Mouse (Mus musculus): Measurements from ENCODE around the gene Ipo8.

The Ipo8 gene

DNA sequence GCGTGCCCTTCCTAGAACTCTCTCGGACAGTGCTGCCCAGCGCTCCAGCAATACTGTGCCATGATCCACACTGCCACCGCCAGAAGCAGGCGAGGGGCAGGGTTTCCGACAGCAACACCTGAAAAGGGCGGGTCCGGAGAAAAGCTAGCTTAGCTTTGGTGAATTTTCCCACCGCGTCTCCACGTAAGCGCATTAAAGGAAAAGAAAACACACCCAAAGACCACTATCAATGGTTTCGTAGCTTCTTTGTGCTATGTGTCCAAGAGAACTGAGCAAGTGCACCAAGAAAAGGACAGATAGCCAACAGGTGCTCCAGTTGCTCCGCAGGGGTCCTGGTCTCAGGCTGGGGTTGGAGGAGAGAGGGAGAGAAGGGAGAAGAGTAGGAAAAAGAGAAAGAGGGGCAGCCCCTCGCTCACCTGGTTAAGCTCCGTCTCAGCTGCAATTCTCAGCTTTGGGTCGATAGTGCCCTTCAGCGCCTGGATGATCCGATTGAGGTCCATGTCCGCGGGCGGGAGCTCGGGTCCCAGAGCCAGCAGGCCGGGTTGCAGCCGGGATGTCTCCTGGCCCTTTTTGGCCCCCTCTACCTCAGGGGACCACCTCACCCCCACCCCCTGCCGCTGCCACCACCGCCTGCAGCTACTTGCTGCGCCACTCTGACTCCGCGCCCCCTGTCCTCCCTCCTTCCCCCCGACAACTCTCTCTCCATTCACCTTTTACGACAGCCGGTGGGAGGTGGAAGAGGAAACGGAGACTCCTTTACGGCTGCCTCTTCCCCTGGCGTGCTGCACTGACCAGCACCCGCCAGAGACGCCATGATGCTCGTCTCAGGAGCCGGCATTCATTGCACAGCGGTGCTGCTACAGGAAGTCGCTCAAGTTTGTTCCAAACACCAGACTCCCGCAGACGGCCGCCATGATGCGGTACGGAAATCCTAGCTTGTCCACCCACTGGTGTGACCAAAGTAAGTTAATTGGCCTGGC, at the start of gene Ipo8:
Gene Ipo8 (minus strand): TSS at position 720 of the 980 bp plus-strand sequence.
- peak; percentile 90 for DNase-seq

DNA sequence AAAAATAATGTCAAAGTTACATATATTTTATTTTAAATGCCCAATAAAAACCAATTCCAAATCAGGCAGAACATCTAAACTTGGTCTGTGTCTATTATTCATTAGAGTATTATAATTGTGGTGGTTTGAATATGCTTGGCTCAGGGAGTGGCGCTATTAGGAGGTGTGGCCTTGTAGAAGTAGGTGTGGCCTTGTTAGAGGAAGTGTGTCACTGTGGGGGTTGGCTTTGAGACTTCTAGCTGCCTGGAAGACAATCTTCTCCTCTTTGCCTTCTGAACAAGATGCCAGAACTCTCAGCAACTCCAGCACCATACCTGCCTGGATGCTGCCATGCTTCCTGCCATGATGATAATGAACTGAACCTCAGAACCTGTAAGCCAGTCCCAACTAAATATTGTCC, 42.6 kb upstream of the Ipo8 start:
- no peak for DNase-seq

DNA sequence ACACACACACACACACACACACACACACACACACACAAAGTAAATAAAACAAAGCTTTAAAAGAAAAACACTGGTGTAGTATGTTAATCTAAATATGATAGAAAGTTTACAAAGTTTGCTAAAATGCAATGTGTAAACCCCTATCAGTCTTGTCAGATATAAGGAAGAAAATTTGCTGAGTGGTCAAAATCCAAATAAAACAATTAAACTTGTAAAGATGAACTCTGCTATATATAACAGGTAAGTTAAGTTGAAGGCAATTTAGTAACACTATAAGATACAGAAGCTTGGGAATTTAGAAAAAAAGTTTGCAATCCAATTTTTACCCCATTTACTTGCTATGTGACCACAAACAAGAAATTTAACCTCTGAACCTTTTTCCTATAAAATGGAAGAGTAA, 14.4 kb upstream of the Ipo8 start:
- DNase-seq: no peak

DNA sequence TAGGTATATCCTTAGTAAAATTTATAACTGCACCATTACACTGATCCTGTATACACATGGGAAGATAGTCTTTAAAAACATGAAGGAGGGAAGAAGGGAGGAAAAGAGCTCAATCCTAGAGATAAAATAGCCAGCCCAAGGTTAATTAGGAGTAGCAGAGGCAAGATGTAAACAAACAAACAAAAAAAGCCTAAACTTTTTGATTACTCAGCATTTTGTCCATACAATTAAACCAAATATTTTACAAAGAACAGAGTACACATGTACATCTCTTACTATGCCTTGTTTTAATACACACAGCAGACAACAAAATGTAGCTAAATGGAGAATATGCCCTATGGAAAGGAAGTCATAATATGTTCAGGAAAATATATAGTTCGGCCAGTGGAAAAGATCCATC, 10.5 kb upstream of the Ipo8 start:
- no peak for DNase-seq

DNA sequence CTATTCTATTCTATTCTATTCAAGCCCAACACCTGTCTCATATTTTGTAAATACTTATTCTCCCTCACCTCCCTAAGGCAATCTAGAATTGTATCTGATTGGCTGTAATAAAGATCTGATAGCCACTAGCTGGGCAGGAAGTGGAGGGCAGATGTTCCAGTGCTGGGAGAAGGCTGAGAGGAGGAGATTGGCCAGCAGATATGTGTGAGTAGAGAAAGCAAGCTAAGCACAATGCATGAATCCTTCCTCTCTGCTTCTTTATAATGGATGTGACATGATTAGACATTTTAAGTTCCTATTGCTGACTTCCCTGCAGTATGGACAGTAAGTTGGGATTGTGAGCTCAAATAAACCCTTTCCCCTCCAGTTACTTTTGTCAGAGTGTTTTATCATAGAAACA, 7.2 kb upstream of the Ipo8 start:
- DNase-seq: no peak

DNA sequence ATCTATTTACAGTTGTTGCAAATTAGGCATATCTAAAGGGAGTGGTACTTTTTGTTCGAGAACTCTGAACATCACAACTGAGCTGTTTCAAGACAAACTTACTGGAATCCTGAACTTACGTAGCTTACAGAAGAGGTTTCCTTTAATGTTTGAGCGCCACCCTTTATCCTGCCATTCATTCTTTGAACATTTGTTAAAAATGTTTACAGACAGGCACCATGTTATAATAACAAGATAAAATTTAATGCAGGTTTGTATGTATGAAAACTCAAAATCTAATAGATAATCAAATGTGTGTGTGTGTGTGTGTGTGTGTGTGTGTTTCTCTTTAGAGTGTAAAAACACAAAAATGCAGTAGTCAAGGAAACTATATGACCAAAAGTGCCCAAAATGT, 458 bp upstream of the Ipo8 start:
- no peak for DNase-seq

DNA sequence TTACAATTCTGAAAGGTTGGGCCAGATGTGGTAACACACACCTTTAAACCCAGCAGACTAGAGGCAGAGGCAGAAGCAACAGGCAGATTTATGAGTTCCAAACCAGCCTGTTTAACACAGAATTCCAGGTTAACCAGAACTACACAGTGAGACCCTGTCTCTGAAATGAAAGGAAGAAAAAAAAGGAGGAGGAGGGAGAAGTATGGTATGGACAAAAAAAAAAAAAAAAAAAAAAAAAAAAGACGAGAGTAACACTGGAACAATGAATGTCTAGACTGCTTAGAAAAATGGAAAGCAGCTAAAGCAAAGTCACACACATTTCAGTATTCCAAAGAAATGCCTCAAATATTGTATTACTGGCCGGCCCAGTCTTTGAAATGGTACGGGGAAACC, 916 bp downstream of the Ipo8 start:
- no peak for DNase-seq

DNA sequence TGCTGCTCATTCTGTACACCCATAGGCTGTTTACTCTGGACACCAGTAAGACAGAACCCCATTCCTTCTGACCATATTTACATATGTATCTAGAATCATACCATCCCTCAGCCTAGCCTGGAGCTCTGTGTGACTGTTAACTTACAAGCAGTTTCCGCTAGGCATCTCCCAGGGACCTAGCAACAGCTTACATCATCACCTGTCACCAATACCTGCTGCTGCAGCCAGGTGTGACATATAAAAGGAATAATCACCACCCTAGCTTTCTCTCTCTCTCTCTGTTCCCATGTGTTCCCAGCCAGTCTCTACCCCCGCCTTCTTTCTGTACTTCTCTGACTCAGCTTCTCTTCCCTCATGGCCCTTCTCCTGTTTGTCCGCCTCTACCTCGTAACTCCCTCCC, 5.1 kb downstream of the Ipo8 start:
- DNase-seq: no peak

DNA sequence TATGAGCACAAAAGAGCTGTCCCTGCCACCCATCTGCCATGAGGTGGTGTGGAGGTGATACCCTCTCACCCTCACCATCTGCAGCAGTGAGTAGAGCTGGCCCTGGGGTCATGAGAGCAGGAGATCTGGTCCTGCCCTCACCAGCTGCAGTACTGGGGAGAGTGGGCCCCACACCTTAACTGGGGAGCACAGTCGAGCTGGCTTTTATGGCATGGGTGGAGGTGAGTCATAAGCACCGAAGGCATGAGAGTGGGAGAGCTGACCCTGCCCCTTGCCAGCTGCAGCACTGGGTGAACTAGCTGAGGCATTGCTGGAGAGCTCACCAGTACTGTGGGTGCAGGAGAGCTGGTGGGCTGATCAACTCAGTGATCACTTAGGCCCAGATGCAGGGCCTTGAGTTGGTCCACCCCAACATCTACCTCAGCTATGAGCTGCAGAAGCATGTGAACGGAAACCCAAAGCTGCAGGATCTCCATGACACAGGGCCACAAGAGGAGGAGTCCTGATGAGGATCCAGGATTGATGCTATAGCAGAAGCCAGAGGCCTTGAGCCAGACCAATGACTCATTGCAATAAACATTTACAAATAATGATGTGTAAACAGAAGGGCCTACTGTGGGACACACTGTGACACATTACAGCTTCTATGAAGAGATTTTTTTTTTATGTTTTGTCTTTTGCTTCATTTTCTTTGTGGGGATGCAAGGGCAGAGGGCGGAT, 12.5 kb downstream of the Ipo8 start:
- no peak for DNase-seq

DNA sequence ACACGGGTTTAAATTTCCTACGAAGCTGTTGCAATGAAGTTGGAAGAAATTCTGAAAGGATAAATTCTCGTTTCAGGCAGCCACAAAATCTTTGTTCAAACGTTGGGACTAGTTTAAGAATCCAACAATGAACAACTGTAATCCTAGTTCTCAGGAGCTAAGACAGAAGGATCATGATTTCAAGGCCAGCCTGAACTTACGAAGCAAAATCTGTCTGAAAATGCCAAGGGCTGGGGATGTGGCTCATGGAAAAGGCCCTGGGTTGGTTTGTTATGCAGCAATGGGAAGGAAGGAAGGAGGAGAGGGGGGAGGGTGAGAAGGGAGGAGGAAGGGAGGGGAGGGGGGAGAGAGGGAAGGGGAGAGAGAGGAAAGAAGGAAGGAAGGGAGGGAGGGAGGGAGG, 14.5 kb downstream of the Ipo8 start:
- DNase-seq: no peak

DNA sequence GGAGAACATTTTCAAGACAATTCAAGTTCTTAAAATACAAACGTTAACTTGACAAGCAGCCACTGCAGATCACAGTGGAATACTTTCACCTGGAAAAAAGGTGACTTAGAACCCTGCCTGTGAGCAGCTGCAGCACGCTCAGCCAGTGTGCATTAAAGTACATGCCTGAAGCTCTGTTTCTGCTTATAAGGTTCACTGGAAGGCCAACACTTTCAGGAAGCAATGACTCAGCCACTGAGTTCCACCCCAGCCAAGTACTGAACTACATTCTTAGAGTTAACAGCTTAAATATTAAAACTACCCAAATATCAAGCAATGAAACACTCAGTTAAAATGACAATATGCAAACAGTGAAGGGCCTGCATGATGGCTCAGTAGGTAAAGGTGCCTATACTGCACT, 20.1 kb downstream of the Ipo8 start:
- no peak for DNase-seq

DNA sequence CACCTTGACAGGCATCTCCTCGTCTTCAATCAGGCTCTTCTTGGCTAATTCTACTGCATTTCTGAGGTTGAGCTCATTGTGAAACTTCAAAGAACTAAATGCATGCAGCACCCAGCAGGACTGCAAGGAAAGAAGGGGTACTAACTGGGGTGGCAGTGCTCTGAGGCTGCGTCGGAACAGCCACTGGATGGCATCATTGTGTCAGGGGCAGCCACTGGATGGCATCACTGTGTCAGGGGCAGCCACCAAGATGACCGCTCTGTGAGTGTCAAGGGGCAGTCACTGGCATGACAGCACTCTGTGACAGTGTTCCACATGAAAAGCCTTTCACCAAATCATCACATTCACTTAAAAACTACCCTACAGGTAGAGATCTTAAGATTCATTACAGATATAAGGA, 31.5 kb downstream of the Ipo8 start:
- DNase-seq: no peak

DNA sequence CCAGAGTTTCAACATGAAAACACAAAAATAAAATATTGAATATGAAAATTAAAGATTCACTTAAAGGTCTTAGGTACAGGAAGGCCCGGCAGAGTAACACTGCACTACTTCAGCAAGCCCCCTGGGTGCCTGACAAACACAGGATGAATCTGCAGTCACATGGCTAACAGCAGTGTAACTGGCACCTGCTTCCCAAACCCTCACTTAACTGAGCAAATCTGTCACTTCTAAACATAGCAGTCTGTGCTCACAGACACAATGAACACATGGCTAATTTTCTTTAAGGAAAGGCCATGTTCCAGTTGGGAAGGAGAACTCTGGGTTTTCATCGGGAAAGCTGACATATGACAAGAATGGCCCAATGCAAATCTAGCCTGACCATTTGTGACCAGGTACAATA, 36.1 kb downstream of the Ipo8 start:
- DNase-seq: no peak

DNA sequence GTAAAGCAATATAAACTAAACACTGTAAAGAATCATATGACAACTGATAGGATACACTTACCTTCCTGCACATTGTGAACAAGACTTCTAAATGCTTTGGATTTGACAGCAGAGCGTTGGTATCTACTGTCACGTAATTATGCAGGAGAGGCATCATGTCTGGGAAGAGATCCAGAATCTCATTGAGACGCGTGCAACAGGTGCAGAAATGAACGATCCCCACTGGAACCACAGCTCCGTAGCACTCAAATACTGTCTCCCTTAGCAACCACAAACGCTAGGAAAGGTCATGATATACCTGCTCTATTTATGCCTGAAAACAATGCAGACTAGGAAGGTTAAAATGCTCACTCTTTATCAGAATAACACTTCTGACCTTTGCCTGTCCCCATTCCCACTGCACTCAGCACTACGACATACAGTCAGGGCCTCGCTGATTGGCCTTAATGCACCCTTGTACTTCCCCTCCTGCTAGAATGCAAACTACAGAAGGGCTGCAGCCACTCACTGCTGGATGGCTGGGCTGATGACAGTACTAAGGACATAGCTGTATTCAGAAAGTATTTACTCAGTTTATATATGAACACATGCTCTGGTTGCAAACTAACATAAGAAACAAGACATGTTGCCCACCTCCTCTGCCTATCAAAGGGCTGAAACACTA, 42.1 kb downstream of the Ipo8 start:
- no peak for DNase-seq

DNA sequence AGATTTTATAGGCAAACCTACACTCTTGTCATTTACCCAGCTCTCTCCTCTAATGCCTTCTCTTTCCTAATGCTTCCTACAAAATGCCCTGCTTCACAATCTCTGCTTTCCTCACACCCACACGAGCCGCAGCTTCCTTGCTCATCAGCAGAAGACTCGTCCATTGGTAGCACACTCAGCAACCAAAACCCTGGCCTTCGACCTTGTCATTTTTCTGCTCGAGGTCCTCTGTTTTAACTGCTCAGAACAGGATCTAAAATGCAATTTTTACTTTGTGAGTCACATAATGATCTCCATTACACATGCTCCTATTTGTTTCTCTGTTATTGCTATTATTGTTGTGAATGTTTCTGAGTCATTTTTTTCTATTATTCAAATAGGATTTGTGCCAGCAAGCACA, 45.1 kb downstream of the Ipo8 start:
- DNase-seq: no peak

DNA sequence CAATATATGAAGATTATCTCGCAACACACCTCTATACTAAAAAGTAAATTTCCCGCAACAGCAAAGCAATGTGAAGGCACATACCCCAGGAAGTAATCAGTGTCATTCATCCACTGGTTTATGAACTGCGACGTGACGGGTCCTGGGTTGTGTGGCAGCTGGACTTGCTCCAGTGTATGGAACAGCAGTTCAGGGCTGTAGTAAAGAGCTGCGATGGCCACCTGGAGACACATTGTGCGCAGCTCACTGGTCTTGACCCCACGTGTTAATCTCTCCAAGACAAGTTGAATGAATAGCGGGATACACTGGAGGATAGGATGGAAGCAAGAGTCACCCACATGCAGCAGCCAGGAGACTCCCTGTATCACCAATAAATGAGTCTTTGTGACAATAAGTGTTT, 46.8 kb downstream of the Ipo8 start:
- no peak for DNase-seq

DNA sequence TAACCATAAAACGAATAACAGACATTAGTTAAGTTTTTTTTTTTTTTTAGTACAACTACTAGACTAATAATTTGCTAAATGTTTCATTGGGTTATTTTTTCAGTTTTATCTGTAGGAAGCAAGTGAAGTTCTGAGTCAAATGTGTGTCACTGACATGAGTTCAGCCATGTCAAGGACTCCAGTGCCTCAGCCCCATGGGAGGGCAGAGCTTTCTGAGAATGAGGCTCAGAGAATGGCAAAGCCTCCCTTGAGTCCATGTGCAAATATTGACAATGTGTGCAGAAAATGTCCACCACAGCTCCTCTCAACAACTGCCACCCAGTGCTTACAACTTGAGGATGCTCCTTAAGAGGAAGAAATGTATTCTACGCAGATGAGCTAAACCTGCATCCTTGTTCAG, 55.0 kb downstream of the Ipo8 start:
- DNase-seq: no peak

DNA sequence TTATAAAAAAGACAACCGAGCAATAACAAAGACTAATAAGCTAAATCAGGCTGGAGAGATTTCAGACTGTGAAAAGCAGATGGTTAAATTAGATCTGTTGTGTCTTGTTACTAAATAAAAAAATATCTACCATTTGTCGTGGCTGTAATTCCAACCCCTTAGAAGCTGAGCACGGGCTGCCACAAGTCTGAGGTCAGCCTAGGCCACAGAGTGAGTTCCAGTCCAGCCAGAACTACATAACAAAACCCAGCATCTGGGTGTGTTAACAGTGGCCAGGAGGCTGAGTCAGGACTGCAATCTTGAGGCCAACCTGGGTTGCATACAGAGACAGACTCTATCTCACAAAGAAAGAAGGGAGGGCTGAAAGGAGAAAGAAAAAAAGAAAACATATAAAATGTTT, 59.8 kb downstream of the Ipo8 start:
- no peak for DNase-seq

DNA sequence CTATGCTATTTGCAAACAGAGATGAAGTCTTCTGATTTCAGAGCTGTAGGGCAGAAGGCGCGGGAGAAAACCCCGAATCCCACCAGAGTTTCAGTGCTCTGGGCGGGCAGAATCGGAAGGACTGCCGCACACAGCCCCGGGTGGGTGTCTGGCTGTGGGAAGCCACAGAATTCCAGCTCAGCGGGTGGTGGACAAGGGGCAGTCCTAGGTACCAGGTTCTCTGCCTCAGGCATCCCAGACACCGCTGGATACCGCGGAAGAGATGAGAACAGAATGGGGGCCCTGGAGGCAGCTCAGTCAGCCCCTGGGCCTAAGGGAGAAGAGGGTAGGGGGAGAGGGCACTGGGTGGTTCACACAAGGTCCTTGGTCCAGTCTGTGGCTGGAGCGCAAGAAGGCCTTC, 62.8 kb downstream of the Ipo8 start:
- no peak for DNase-seq

DNA sequence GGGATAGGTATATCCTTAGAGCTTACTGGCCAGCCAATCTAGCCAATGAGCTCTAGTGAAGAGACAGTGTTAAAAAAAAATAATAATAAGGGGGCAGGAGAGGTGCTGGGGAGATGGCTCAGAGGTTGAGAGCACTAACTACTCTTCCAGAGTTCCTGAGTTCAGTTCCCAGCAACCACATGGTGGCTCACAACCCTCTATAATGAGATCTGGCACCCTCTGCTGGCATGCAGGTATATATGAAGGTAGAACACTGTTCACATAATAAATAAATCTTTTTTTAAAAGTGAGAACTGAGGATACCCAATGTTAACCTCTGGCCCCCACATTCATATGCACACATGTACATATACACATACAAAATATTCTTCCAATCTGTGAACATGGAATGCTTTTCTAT, 64.0 kb downstream of the Ipo8 start:
- no peak for DNase-seq

DNA sequence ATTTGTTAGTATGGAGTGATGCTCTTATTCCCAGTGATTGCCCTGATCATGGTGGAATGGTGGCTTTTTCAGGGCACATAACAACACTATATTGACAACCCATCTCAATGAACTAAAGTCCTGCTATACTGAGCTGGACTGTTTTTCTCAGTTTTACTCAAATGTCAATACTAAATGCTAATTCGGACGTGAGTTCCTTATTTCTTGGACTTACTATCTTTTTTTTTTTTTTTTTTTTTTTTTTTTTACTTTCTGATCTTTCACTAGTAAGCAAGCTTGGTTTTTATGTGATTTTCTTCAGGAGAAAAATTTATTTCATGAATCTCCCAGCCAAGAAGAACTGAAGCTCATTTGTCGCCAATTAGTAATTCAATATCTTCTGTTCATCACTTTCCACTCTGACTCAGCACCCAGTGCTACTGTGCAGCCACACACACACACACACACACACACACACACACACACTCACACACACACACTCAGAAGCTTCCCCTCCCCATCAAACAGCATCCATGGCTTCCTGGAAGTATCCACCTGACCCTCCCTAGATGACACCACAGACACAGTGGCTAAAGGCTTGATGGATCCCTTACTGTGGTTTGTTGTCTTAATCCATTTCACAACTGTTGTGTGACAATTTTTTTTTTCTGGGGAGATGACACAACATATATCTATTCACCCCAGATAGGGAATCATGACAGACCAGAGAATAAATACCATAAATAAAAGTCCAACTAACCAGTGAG, 69.1 kb downstream of the Ipo8 start:
- no peak for DNase-seq

DNA sequence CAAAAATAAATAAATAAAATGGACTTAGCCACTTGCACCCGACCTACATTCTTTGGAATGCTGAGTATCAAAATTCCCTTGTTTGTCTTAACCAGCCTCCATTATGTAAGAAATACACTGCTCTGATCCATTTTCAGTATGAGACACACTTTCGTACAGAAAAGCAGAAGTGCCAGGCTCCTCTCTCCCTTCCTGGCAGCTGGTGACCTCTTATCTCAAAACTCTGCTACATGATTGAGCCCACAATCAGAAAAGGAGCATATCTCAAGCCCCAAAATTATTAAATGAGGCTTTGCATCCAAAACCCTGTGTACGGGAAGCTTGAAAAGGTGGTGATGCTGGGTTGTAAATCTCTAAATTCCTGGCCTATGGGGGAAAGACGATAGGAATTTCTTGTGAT, 69.8 kb downstream of the Ipo8 start:
- no peak for DNase-seq

DNA sequence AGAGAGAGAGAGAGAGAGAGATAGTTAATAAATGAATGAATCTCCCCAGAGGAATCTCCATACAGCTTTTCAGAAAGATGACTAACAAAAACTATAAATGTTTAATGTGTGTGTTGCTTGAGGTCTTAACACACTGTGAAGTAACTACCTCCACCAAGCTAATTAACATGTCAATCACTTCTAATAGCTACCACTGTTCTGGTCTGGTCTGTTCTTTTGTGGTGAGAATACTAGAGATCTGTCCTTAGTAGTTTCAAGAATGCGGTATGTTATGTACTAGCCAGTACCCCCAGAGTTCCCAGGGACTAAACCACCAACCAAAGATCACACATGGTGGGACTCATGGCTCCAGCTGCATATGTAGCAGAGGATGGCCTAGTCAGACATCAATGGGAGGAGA, 74.7 kb downstream of the Ipo8 start:
- DNase-seq: no peak

Data from liver (tissue).